Mouse (Mus musculus): ENCODE results near the gene Dcdc2b. TPM values are rescaled to one million over a fixed set of nuclear protein-coding genes. Genes with fewer than 3 reads are reported as not detected.
A peak's percentile ranks its signal among the peaks of the same experiment; 100 is the strongest.

Dcdc2b gene
- polyA plus RNA-seq (2015; fragmentation: Nextera tagmentation; extraction: Ambion mirVana): 16.1 and 20.1 TPM in 2 replicates

- TF ChIP-seq CTCF (IDR thresholded peaks at IDR 0.05) (no peak), EP300 (IDR thresholded peaks at IDR 0.05) (no peak)
- Histone ChIP-seq H3K9me3 (ENCODE audit: low read length) (no peaks in the 10 kb centered on the region), H3K4me1 (ENCODE audit: insufficient read depth, low read depth, low read length) (no peaks in the 10 kb centered on the region; the same call in 1 of the 2 replicates), H3K9ac (replicated peaks; ENCODE audit: low read depth) (no peak within 1 kb of the TSS), H3K4me3 (ENCODE audit: low read depth, low read length) (no peak within 1 kb of the TSS), H3K4me2 (replicated peaks; ENCODE audit: low read depth, low read length) (no peak within 1 kb of the TSS), H3K36me3 (ENCODE audit: insufficient read depth, low read length) (no peaks in the 10 kb centered on the region), H3K27ac (ENCODE audit: low read length) (no peak within 1 kb of the TSS), H3K27me3 (replicated peaks; ENCODE audit: insufficient read depth, low read length) (no peaks in the 10 kb centered on the region)
- no peak for ATAC-seq
- DNase-seq (ENCODE audit: low spot score): peak; percentile 58
- whole genome bisulfite sequencing: 55% methylated on average over 6 of the region's 6 CpGs
Measured at GRCm38 (mm10) chr4:129614093-129614492, at the start of gene Dcdc2b. TSS of gene Dcdc2b (minus strand) at chr4:129614257.

GRCm38 (mm10) chr4:129662255-129662813 lies 48.3 kb upstream of the Dcdc2b start:
- Histone ChIP-seq H3K27ac (ENCODE audit: low read length) (no peak overlapping the region), H3K4me2 (replicated peaks; ENCODE audit: low read depth, low read length) (no peak overlapping the region), H3K27me3 (replicated peaks; ENCODE audit: insufficient read depth, low read length) (no peaks in the 10 kb centered on the region), H3K4me1 (ENCODE audit: insufficient read depth, low read depth, low read length) (no peaks in the 10 kb centered on the region), H3K9me3 (ENCODE audit: low read length) (no peaks in the 10 kb centered on the region), H3K4me3 (ENCODE audit: low read depth, low read length) (no peak overlapping the region), H3K36me3 (ENCODE audit: insufficient read depth, low read length) (peaks cover 16% of the 10 kb centered on the region; the same call in 1 of the 2 replicates), H3K9ac (replicated peaks; ENCODE audit: low read depth) (no peak overlapping the region)
- TF ChIP-seq CTCF (IDR thresholded peaks at IDR 0.05) (no peak), EP300 (IDR thresholded peaks at IDR 0.05) (no peak)
- no peak for DNase-seq (ENCODE audit: low spot score)
- WGBS: 85% methylated on average over 3 of the region's 3 CpGs
- ATAC-seq: no peak

DNA sequence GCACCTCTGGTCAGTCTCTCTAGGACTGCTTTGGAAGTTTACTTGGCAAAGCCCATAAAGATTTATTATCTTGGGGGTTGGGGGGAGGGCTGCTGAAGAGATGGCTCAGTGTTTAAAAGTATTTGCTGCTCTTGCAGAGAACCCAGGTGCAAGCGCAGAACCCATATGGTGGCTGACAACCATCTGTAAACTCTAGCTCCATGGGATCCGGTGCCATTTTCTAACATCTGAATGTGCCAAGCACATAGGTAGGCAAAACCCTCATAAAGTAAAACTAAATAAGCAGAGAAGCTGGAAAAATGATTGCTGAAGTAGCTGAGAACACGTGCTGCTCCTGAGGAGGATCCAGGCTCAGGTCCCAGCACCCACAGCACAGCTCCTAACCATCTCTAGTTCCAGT lies 47.5 kb upstream of the Dcdc2b start:
- Histone ChIP-seq H3K4me3 (ENCODE audit: low read depth, low read length) (no peak overlapping the region), H3K36me3 (ENCODE audit: insufficient read depth, low read length) (peaks cover 20% of the 10 kb centered on the region; the same call in 1 of the 2 replicates), H3K4me1 (ENCODE audit: insufficient read depth, low read depth, low read length) (no peaks in the 10 kb centered on the region), H3K9me3 (ENCODE audit: low read length) (no peaks in the 10 kb centered on the region), H3K27ac (ENCODE audit: low read length) (no peak overlapping the region), H3K27me3 (replicated peaks; ENCODE audit: insufficient read depth, low read length) (no peaks in the 10 kb centered on the region), H3K9ac (replicated peaks; ENCODE audit: low read depth) (no peak overlapping the region), H3K4me2 (replicated peaks; ENCODE audit: low read depth, low read length) (no peak overlapping the region)
- no peak for TF ChIP-seq EP300 (IDR thresholded peaks at IDR 0.05)
- no peak for TF ChIP-seq CTCF (IDR thresholded peaks at IDR 0.05)
- 89% methylated on average over 3 of the region's 3 CpGs for WGBS
- no peak for ATAC-seq
- DNase-seq (ENCODE audit: low spot score): no peak

DNA sequence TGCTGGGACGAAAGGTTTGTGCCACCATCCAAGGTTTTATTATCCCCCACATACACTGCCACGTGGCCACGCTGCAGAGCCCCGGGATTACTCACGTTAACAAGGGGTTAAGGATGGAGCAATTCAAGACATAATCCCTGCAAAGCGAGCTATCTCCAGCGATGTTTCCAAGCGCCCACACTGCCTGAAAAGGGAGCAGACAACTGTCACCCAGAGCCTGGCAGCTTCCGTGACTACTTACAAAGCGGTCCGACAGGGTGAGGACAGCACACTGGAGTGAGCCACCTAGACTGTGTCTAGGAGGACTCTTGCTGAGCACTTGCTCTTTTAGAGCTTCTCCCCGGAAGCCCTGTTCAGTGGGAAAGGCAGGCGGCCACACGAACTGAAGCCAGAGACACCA lies 40.7 kb upstream of the Dcdc2b start:
- no peaks in the 10 kb centered on the region for H3K9me3 ChIP-seq (ENCODE audit: low read length)
- ATAC-seq (no peak), DNase-seq (ENCODE audit: low spot score) (no peak)
- no peak overlapping the region for H3K9ac ChIP-seq (replicated peaks; ENCODE audit: low read depth)
- H3K27ac ChIP-seq (ENCODE audit: low read length): no peak overlapping the region
- H3K4me1 ChIP-seq (ENCODE audit: insufficient read depth, low read depth, low read length): no peaks in the 10 kb centered on the region
- 93% methylated on average over 14 of the region's 14 CpGs for WGBS
- H3K4me2 ChIP-seq (replicated peaks; ENCODE audit: low read depth, low read length): no peak overlapping the region
- H3K4me3 ChIP-seq (ENCODE audit: low read depth, low read length): no peak overlapping the region
- peaks cover 62% of the 10 kb centered on the region for H3K36me3 ChIP-seq (ENCODE audit: insufficient read depth, low read length)
- H3K27me3 ChIP-seq (replicated peaks; ENCODE audit: insufficient read depth, low read length): no peaks in the 10 kb centered on the region
- TF ChIP-seq CTCF (IDR thresholded peaks at IDR 0.05) (no peak), EP300 (IDR thresholded peaks at IDR 0.05) (no peak)

- H3K4me2 ChIP-seq (replicated peaks; ENCODE audit: low read depth, low read length): no peak overlapping the region
- 93% methylated on average over 8 of the region's 8 CpGs for WGBS
- no peak for DNase-seq (ENCODE audit: low spot score)
- peaks cover 76% of the 10 kb centered on the region for H3K36me3 ChIP-seq (ENCODE audit: insufficient read depth, low read length)
- no peak overlapping the region for H3K27ac ChIP-seq (ENCODE audit: low read length)
- no peak overlapping the region for H3K4me3 ChIP-seq (ENCODE audit: low read depth, low read length)
- H3K9me3 ChIP-seq (ENCODE audit: low read length): no peaks in the 10 kb centered on the region
- H3K27me3 ChIP-seq (replicated peaks; ENCODE audit: insufficient read depth, low read length): no peaks in the 10 kb centered on the region
- no peak for TF ChIP-seq EP300 (IDR thresholded peaks at IDR 0.05)
- no peak for TF ChIP-seq CTCF (IDR thresholded peaks at IDR 0.05)
- no peak overlapping the region for H3K9ac ChIP-seq (replicated peaks; ENCODE audit: low read depth)
- no peaks in the 10 kb centered on the region for H3K4me1 ChIP-seq (ENCODE audit: insufficient read depth, low read depth, low read length)
- ATAC-seq: no peak
Measured at GRCm38 (mm10) chr4:129650359-129650758, 36.3 kb upstream of the Dcdc2b start.

DNA sequence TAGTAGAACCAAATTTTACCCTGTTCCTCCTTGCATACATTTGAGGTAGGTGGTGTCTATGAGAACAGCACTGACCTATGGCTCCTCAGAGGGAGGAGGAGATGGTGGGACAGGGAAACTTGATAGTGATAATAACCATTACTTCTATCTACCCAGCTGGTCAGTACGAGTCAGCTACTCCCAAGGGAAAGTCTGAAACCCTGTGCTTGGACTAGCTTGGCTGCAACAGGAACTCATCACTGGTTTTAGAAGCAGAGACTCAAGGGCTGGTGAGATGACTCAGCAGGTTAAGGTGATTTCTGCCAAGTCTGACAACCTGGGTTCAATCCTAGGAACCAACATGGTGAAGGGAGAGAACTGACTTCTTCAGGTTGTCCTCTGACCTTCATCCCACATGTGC lies 34.6 kb upstream of the Dcdc2b start:
- H3K36me3 ChIP-seq (ENCODE audit: insufficient read depth, low read length): peaks cover 63% of the 10 kb centered on the region
- no peaks in the 10 kb centered on the region for H3K4me1 ChIP-seq (ENCODE audit: insufficient read depth, low read depth, low read length)

More for the DNA sequence above, 34.6 kb upstream of the Dcdc2b start:
- ATAC-seq (no peak), DNase-seq (ENCODE audit: low spot score) (no peak)
- no peaks in the 10 kb centered on the region for H3K9me3 ChIP-seq (ENCODE audit: low read length)
- H3K9ac ChIP-seq (replicated peaks; ENCODE audit: low read depth): no peak overlapping the region
- TF ChIP-seq CTCF (IDR thresholded peaks at IDR 0.05): no peak
- TF ChIP-seq EP300 (IDR thresholded peaks at IDR 0.05): no peak
- H3K27me3 ChIP-seq (replicated peaks; ENCODE audit: insufficient read depth, low read length): no peaks in the 10 kb centered on the region
- H3K4me2 ChIP-seq (replicated peaks; ENCODE audit: low read depth, low read length): no peak overlapping the region
- 76% methylated on average over 1 of the region's 1 CpGs for WGBS
- no peak overlapping the region for H3K4me3 ChIP-seq (ENCODE audit: low read depth, low read length)
- no peak overlapping the region for H3K27ac ChIP-seq (ENCODE audit: low read length)

Measured in lung, postnatal 0 days (tissue).